ENCODE assay signal across 24 mouse cellular contexts in the genomic region with DNA sequence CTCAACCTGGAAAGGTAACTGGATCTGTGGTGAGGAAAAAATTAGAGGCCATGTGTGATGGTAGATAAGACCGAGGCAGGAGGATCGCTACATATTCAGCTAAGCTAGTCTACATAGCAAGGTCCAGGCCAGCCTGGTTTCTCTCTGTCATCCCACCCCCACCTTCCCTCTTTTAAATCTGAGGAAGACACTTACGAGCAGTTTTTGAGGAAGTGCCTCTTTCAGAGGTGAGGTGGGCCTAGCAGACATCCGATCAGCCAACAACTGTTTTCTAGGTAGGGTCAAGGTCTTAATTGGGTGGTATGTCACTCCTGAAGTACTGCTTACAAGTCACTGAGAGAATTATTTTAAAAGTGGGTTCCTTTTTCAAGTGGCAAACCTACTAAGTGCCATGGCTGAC.
A peak's percentile ranks its signal among the peaks of the same experiment; 100 is the strongest.
DNase-seq lines count a peak whose midpoint lies in the region; ATAC-seq and TF ChIP-seq lines count a peak whose summit lies in the region.
"Had no signal": no experiment of that assay in that cellular context is flagged by ENCODE, and none has a peak within 500 bp of the region (broad histone marks: within the 10 kb centered on the region; RNA-seq: fewer than 3 reads in every experiment).

No protein-coding gene starts in this region.

- no peak overlapping the region for H3K9ac ChIP-seq in CH12.LX (ENCODE audit: insufficient read depth, low read depth)
- peak overlapping the region; percentile 55; the same call in 1 of the 2 replicates for H3K9ac ChIP-seq in ES-E14 (ENCODE audit: insufficient read depth, low read depth, low read length, poor library complexity, severe bottlenecking)
- H3K9ac ChIP-seq: embryonic facial prominence, embryonic 12.5 days; forebrain, embryonic 12.5 days; forebrain, postnatal 0 days; heart, embryonic 15.5 days; hindbrain, embryonic 15.5 days had no signal

- H3K79me2 ChIP-seq in CH12.LX (replicated peaks; ENCODE audit: control insufficient read depth, extremely low read depth, insufficient read depth, poor library complexity, severe bottlenecking): no peaks in the 10 kb centered on the region

- peak; percentile 38 for DNase-seq in CH12.LX (ENCODE audit: extremely low read depth)
- no peak for DNase-seq in ES-E14 (ENCODE audit: low read depth, low spot score)
- DNase-seq in thymus, postnatal 14 days: no peak
- no peak for DNase-seq in urinary bladder, postnatal 10 days (ENCODE audit: low spot score)
- no peak for DNase-seq in adrenal gland, postnatal 36 days
- DNase-seq: adrenal gland, adult 2 months; B cell, adult 2 months; cerebellum, adult 11 months; cerebellum, adult 8-10 months; cerebellum, postnatal 14 days; forebrain, postnatal 0 days; gastrocnemius, postnatal 36 days; heart, adult 18-20 months; heart, postnatal 14 days; kidney, adult 2 months had no signal

- no peak for TF ChIP-seq CTCF in CH12.LX (conservative IDR thresholded peaks at IDR 0.05 in 1 of 2, IDR thresholded peaks at IDR 0.05 in 1 of 2; ENCODE audit: low read depth in 2 of 2, low read length in 2 of 2)

- H3K4me3 ChIP-seq in CH12.LX (replicated peaks in 1 of 3; ENCODE audit: low read depth in 2 of 3, low read length in 2 of 3, poor library complexity in 1 of 3): no peak overlapping the region
- H3K4me3 ChIP-seq in ES-E14 (ENCODE audit: insufficient read depth in 1 of 2, low read depth in 1 of 2, low read length in 2 of 2, poor library complexity in 1 of 2, severe bottlenecking in 1 of 2): no peak overlapping the region
- H3K4me3 ChIP-seq: embryonic facial prominence, embryonic 12.5 days; forebrain, embryonic 12.5 days; heart, embryonic 15.5 days; hindbrain, embryonic 15.5 days had no signal

- H3K4me1 ChIP-seq in CH12.LX (ENCODE audit: control insufficient read depth in 1 of 2, insufficient read depth in 2 of 2) (peaks cover 2 to 25% of the 10 kb centered on the region in 2 experiments), ES-E14 (ENCODE audit: control insufficient read depth in 2 of 2, insufficient read depth in 2 of 2, low read length in 2 of 2, poor library complexity in 1 of 2) (peaks cover 4 to 15% of the 10 kb centered on the region in 2 experiments; a peak in 3 of 4 replicates)
- H3K4me1 ChIP-seq: embryonic facial prominence, embryonic 12.5 days; forebrain, embryonic 12.5 days; hindbrain, embryonic 15.5 days had no signal

- ATAC-seq in common myeloid progenitor, adult 5-6 weeks (replicated peaks; ENCODE audit: low read depth, poor library complexity, severe bottlenecking): peak; percentile 41; the same call in 1 of the 2 replicates
- ATAC-seq: activated CD4-positive, CD25-positive, alpha-beta regulatory T cell, adult 4 months; CD4-positive, CD25-positive, alpha-beta regulatory T cell, adult 4 months; forebrain, postnatal 0 days; intestine, embryonic 16.5 days had no signal

- in situ Hi-C loops in CH12.LX (cut with MboI; ENCODE audit: low pct_ligation_motif_present, low pct_unique_long_range_greater_than_20kb, low sequenced_read_pairs): loop anchor here (25.0 kb wide), 1 partner anchor 444 kb away; a partner anchor contains a TSS
- in situ Hi-C loops in ES-E14 (cut with MboI; ENCODE audit: low sequenced_read_pairs in 2 of 2, unreplicated experiment in 2 of 2): no loop called here

- no peaks in the 10 kb centered on the region for H3K36me3 ChIP-seq in CH12.LX (replicated peaks in 1 of 2; ENCODE audit: control insufficient read depth in 1 of 2, insufficient read depth in 1 of 2, low read length in 1 of 2)
- no peaks in the 10 kb centered on the region for H3K36me3 ChIP-seq in ES-E14 (ENCODE audit: control insufficient read depth, insufficient read depth, low read length, poor library complexity, severe bottlenecking)
- H3K36me3 ChIP-seq: embryonic facial prominence, embryonic 12.5 days; forebrain, embryonic 12.5 days; heart, embryonic 15.5 days; hindbrain, embryonic 15.5 days had no signal

- no peak overlapping the region for H3K4me2 ChIP-seq in CH12.LX (ENCODE audit: insufficient read depth, low read depth, poor library complexity, severe bottlenecking)
- H3K4me2 ChIP-seq: embryonic facial prominence, embryonic 12.5 days; forebrain, embryonic 12.5 days; heart, embryonic 11.5 days; heart, embryonic 15.5 days; hindbrain, embryonic 15.5 days had no signal

- dilution Hi-C loops in CH12.LX (cut with MboI; ENCODE audit: extremely low pct_ligation_motif_present, extremely low pct_unique_long_range_greater_than_20kb, low sequenced_read_pairs): no loop called here

- H3K9me3 ChIP-seq in CH12.LX (replicated peaks; ENCODE audit: low read length) (no peaks in the 10 kb centered on the region), ES-E14 (ENCODE audit: control insufficient read depth, insufficient read depth, low read depth, low read length) (no peaks in the 10 kb centered on the region)
- H3K9me3 ChIP-seq: embryonic facial prominence, embryonic 12.5 days; forebrain, embryonic 12.5 days; heart, embryonic 15.5 days; hindbrain, embryonic 15.5 days had no signal

- TF ChIP-seq EP300 in CH12.LX (IDR thresholded peaks at IDR 0.05; ENCODE audit: low read length): no peak

- H3K27me3 ChIP-seq in CH12.LX (replicated peaks): no peaks in the 10 kb centered on the region
- H3K27me3 ChIP-seq: embryonic facial prominence, embryonic 12.5 days; forebrain, embryonic 12.5 days; heart, embryonic 15.5 days; hindbrain, embryonic 15.5 days had no signal

- no peak for TF ChIP-seq RAD21 in CH12.LX (IDR thresholded peaks at IDR 0.05; ENCODE audit: low read depth, low read length)

- H3K27ac ChIP-seq in CH12.LX (ENCODE audit: insufficient read depth, low read depth) (no peak overlapping the region), ES-E14 (ENCODE audit: insufficient read depth, low read depth, low read length, poor library complexity, severe bottlenecking) (no peak overlapping the region)
- H3K27ac ChIP-seq: embryonic facial prominence, embryonic 12.5 days; forebrain, embryonic 12.5 days; heart, embryonic 15.5 days; hindbrain, embryonic 15.5 days had no signal

- no peak for TF ChIP-seq POLR2A in CH12.LX (IDR thresholded peaks at IDR 0.05; ENCODE audit: low read depth, low read length)

TF ChIP-seq in CH12.LX, 34 proteins besides CTCF, POLR2A, EP300 and RAD21:
- TF ChIP-seq ELF1 (IDR thresholded peaks at IDR 0.05; ENCODE audit: low read depth, low read length) (0 out of 2 replicates have a peak, but pooled peaks have one; percentile 18), ZNF384 (IDR thresholded peaks at IDR 0.05; ENCODE audit: low read depth, low read length) (no peak), ZMIZ1 (IDR thresholded peaks at IDR 0.05; ENCODE audit: low read depth, low read length) (no peak), MAFK (IDR thresholded peaks at IDR 0.05; ENCODE audit: insufficient replicate concordance, low read length) (no peak), IRF4 (IDR thresholded peaks at IDR 0.05; ENCODE audit: low read depth, low read length) (peak; percentile 8; the same call in 1 of the 2 replicates)

TF ChIP-seq in ES-E14, 5 proteins besides CTCF, POLR2A, EP300 and RAD21:
- no peak for TF ChIP-seq ZC3H11A (IDR thresholded peaks at IDR 0.05; ENCODE audit: borderline replicate concordance, low read depth, low read length)
- no peak for TF ChIP-seq MAFK (IDR thresholded peaks at IDR 0.05; ENCODE audit: insufficient read depth, low read depth, low read length)
- TF ChIP-seq CHD2 (IDR thresholded peaks at IDR 0.05; ENCODE audit: low read depth, low read length): no peak
- no peak for TF ChIP-seq HCFC1 (IDR thresholded peaks at IDR 0.05; ENCODE audit: borderline replicate concordance, insufficient read depth, low read length)
- no peak for TF ChIP-seq ZNF384 (IDR thresholded peaks at IDR 0.05; ENCODE audit: low read depth, low read length)
